Mouse (Mus musculus): ENCODE data around the gene Hs3st2.

Hs3st2 gene

DNA sequence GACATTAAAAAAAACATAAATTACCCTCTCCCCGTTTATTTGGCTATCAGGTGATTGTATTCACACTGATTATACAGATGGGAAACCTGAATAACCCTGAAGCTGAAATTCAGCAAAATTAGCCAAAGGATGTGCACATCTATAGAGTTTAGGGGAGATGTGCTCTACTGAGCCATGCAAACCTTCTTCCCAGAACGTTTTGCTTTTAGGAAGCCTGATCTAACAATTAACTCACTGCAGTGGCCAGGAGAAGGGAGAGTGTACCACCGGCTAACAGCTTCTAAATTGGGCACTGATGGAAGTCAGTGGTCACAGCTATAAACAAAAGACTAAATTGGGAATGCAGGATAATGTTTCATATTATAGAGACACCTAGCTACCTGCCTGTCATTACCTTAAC is 66.4 kb downstream of the Hs3st2 start:
- no peak for DNase-seq (ENCODE audit: low spot score in 2 of 2)

DNA sequence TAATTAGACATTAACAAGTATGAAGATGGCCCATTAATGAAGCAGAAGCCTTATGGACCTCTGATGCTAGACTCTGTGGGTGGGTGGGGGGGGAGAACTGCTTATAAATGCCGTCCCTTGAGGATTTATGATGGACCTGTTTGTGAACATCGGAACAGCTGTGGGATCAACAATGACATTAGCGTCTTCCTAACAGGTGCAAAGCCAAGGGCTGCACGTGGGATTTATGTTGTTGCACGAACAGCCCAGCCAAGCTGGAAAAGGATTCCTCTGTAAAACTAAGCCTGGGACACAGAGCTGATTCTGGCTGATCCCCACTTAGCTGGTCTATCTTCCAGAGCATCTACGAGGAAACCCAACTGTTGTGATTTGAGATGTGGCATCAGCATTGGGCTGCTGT is 69.0 kb downstream of the Hs3st2 start:
- DNase-seq (ENCODE audit: low spot score in 2 of 2) = no peak

DNA sequence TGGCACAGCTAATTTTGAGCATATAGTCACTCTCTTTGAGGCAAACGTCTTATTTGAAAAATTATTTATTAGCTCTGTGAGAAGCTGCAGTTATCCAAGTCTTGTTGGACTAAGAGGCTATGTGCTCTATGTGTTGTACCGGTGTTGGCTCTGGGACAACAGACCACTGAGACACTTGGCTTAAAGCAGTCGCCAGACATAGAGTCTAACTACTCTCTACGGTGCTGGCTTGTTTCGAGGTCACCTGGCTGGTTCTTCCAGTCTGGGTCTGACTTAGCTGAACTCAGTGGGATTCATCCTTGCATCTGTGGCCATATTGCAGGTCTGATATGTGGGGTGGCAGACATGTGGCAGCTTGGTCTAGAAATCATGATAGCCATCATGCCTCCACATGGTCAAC is 72.8 kb downstream of the Hs3st2 start:
- DNase-seq (ENCODE audit: low spot score in 2 of 2) = no peak

DNA sequence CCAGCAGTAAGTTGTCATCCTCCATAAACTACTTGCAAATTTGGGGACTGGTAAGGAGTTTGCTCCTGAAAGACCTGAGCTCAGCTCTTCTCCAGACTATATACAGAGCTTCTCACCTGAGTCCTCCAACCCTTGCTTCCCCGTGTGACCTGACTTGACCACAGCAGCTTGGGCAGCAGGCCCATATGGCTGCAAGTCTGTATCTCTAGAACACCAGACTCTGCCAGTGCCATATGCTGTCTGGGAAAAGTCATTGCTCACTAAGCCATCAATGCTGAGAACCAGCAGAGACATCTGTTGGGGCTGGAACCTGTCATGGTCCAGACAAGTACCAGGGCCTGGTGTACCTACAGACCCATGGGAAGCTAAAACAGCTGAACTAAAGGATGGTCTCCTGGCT is 73.5 kb downstream of the Hs3st2 start:
- DNase-seq (ENCODE audit: low spot score in 2 of 2) = no peak

DNA sequence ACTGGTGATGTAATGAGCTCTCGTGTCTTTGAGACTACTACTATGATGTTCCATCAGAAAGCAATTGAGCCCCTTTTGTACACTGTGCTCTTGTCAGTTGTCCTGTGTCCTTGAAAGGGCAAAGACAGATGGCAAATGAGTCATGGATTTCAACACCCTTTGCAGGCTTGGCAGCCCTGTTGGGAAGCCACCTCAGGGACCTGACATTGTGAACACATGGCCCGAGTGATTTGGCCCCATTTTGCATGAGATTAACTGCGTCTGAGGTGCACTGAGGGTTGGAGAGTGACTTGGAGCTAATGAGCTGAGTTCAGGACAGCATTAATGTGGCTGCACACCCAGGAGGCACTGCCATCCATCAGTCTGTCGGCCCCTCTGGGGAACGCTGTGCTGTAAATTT is 74.7 kb downstream of the Hs3st2 start:
- DNase-seq (ENCODE audit: low spot score in 2 of 2) = no peak

DNA sequence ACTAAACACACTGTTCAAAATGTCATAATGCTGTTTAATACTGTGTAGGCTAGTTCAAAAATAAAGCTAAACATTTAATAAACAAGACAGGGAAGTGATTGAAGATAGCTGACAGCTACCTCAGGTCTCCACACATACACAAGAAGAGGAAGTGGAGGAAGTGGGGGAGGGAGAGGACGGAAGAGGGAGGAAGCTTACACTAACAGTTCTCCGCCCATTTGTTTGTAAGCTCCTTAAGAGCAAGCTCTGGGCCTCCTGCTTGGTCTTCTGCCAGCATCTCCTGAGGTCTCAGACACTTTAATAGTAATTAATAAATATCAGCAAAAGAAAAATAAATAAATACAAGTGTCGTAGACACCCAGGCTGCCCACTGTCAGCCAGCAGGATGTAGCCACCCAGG is 77.8 kb downstream of the Hs3st2 start:
- peak; percentile 31 to 51 for DNase-seq (ENCODE audit: low spot score in 2 of 2)

DNA sequence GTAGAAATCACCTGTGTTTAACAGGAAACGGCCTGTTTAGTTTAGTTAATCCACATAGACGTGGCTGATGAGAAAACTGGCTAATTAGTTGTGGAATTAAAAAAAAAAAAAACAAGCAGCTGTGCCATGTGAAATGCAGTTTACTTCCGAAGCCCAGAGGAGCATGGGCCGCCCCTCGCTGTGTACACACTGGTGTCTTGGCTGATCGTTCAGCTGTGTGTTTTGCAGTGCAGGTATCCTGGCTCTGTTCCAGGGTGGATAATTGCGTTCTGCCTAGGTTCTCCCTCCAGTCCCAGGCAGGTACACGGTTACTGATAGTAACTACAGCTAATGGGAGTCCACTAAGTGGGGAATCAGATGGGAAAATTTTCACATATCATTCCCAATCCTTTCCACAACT is 86.6 kb downstream of the Hs3st2 start:
- no peak for DNase-seq (ENCODE audit: low spot score in 2 of 2)

DNA sequence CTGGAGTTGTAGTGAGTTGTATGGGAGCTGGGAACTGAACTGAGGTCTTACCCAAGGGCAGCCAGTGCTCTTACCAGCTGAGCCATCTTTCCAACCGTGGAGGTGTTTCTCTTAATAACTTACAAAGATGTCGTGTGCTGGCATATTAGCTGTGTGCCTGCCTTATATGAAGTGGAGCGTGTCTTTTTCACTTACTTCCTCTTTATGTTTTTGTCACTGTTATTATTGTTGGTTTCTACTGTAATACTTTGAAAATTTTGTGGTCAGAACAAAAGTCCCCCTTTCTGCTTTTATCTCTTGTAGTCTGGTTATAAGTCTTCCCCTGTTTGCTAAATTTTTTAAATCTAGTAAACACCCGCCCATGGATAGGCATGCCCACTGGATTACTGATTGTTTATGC is 88.4 kb downstream of the Hs3st2 start:
- DNase-seq (ENCODE audit: low spot score in 2 of 2) = no peak

DNA sequence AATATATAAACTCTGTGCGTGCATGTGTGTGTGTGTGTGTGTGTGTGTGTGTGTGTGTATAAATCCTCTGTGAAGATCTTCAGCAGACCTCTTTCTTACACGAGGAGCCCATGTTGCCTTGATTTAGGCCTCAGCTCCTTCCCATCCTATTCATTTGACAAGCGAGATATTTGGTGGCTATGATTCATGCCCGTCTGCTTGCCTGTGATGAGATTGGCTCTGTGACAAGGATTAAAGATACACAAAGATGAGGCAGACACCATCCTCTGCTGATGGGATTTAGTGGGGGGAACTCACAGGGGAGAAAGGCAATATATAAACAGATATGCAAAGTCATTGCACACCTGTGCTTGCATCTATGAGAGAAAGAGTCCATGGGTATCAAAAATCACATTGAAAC is 92.9 kb downstream of the Hs3st2 start:
- no peak for DNase-seq (ENCODE audit: low spot score in 2 of 2)

DNA sequence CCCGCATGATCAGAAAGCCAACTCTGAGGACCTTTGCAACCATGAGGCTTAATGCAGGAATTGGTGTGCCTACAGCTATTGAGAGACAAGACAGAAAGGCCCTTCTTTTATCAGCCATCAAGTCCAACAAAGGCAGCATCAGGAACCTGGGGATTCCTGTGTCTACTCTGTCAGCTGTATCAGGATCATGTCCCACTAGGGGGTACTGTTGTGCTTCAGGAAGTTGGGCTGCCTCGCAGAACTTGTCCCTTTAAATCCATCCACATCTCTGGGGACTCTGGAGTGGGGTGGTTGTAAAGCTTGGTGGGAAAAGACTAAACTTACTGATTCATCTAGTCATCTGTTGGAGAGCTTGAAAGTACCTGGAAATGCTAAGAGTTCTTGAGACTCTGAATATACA is 93.6 kb downstream of the Hs3st2 start:
- DNase-seq (ENCODE audit: low spot score in 2 of 2) = no peak

DNA sequence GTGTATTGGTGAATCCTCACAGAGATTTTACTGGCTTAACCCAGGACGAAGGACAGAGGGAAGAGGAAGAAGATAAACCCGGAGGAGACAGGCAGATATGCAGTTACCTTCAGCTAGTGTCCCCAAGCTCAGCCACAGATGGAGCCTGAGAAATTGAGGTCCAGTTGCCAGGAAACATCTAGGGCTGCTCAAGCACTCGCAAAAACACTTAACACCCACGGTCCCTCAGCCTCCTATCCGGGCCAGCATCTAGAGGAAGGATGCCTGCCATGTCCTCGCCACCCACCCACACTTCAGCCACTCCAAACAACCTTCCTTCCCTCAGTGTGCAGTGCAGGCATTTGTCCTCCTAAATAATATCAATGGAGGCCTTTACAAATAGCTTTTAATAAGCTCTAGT is 95.6 kb downstream of the Hs3st2 start:
- no peak for DNase-seq (ENCODE audit: low spot score in 2 of 2)

DNA sequence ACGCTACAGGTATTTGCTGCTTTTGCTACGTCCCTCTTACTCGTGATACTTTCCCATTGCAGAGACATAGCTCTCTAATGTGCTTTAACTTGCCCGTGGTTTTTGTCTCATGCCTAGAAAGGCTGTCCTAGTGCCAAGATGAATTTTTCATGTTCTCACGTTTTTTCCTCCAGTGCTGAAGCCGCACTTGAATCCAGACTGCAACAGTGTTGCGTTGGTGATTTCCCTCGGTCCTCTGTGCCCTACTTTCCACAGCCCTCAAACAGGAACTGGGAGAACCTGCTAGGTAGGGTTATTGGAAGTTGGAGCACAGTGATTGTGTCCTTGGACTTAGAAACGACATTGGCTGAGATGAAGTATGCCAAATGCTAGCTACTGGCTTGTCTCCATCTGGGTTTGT is 97.7 kb downstream of the Hs3st2 start:
- no peak for DNase-seq (ENCODE audit: low spot score in 2 of 2)

DNA sequence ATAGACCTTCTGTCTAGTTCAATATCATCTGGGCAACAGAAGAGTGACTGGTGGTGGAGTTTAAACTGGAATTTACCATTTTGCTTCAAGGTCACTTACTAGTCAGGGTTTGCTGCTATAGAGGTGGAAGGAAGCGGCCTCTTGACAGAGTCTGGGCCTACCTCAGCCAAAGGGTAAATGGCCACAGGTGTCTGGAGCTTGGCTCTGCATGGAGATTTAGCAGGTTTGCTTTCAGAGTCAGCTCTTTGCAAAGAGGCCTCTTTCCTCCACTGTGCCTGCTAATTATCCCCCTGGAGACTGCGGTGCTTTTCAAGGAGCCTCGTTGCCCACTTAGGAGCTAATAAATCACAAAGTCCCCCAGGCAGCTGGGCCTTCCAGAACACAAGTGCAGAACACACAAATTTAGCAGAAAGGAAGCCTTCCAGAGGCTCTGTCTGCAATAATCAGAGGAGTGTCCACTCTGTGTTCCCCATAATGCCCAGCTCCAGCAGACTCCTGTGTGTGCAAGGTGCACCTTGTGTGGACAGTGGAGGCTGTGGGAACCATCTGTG is 99.9 kb downstream of the Hs3st2 start:
- DNase-seq (ENCODE audit: low spot score in 2 of 2) = no peak

DNA sequence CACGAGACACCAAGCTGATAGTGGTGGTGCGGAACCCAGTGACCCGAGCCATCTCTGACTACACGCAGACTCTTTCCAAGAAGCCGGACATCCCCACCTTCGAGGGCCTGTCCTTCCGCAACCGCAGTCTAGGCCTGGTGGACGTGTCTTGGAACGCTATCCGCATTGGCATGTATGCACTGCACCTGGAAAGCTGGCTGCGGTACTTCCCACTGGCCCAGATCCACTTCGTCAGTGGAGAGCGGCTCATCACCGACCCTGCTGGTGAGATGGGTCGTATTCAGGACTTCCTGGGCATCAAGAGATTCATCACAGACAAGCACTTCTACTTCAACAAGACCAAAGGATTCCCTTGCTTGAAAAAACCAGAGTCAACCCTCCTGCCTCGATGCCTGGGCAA is 108.9 kb downstream of the Hs3st2 start:
- DNase-seq (ENCODE audit: low spot score in 2 of 2) = no peak

DNA sequence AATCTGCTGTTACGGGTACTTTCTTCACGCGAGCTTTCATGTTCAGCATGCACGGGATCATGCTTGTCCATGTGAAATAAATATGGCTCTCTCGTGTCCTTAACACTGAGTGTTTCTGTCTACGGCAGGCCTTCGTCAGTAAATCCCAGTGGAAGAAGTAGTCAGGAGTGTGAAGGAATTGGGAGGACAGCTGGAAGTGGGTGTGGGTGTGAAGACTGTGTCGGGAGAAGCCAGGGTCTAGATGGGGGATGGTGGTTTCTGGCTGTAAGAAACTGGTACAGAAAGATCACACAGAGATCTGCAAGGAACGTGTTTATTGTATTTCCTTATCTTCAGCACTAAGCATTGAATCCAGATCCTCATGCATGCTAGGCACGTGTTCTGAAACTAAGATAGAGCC is 110.0 kb downstream of the Hs3st2 start:
- DNase-seq (ENCODE audit: low spot score in 2 of 2) = no peak

DNA sequence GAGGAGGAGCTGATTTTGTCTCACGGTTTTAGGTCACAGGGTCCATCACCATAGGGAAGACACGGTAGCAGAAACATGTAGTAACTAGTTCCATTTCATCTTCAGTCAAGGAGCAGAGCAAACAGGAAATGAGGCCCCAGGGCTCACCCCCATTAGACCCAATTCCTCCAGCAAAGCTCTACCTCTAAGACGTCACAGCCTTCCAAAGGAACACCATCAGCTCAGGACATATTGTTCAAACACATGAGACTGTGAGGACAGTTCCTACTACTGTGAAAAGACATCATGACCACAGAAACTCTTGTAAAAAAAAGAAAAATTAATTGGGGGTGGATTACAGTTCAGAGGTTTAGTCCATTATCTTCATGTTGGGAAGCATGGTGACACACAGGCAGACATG is 125.1 kb downstream of the Hs3st2 start:
- DNase-seq (ENCODE audit: low spot score in 2 of 2) = no peak

DNA sequence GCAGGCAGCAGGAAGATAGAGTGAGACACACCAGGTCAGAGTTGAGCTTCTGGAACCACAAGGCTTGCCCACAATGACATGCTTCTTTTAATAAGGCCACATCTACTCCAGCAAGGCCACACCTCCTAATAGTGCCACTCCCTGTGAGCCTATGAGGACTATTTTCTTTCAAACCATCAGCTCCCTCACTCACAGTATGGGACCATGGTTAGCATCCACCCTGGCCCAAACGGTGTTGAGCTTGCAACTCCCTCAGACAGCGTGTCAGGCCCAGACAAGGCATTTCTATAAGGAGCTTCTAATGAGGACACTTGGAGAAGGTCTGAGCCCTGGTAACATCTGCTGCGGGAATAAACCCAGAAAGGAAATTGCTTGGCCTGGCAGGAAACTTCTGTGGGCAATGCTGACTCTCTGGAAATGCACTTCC is 125.5 kb downstream of the Hs3st2 start:
- DNase-seq (ENCODE audit: low spot score in 2 of 2) = peak; percentile 33 to 57

DNA sequence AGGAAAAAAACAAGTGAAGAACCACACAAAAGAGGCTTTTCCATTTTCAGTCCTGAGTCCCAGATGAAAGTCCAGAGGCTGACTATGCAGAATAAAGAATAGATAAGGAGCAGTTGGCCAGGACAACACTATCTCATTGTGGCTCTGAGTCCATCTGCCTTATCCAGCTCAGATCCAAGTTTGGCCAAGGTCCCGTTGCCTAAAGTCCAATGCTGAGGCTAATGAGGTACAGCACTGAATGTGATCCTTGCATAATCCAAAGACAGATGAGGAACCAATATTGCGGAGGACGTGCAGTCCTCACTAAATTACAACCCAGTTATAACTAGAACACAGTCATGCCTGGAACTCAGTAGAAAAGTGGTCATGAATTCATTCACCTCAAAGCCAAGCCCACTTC is 130.5 kb downstream of the Hs3st2 start:
- DNase-seq (ENCODE audit: low spot score in 2 of 2) = no peak

DNA sequence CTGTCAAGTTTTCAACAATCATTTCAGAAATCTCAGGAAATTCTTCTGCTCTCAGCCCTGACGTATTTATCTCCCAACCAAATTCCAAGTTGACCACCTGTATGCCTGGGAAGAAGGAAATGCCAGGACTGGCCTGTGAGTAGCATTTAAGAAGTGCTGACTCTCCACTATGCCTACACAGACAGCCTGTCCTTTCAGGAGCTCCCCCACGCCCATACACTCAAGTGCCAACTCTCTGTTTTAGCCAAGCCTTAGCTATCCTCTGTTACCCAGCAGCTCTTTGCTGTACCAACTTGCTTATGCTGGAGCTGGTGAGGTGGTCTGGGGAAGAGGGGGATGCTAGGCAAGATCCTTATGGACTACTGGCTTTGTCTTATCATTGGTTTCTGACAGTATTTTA is 137.4 kb downstream of the Hs3st2 start:
- no peak for DNase-seq (ENCODE audit: low spot score in 2 of 2)

DNA sequence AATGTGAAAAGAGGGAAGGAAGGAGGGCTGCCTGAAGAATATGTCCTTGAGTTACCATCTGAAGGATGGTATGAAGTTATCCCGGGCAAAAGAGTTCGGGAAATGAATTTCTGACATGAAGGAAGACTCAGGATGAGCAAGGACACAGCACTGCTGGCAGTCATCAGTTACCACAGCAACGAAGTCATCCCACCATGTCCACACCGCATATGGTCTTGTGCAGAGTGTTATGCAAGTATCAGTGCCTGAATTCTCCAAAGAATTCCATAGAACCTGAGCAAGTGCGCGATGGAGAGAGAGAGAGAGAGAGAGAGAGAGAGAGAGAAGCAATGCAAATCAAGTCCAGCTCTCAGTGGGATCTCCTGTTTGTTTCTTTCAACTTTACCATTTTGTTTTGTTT is 142.0 kb downstream of the Hs3st2 start:
- no peak for DNase-seq (ENCODE audit: low spot score in 2 of 2)

DNA sequence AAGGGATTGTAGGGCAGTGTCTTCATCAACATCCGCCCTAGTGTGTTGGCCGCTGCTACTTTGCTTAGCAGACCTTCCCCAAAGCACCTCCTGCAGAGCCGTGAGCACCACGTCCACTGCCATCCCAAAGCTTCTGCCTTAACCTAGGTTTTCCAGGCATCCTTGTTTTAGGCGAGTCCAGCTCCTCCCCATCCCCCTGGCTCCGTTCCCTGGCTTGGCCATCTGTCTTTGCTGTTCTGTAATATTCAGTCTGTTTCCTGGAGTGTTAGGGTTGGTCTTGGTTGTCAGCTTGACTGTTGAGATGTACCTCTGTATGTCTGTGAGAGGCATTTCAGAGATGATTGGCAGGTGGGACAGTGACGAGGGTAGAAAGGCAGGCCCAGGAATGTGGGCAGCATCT is 142.7 kb downstream of the Hs3st2 start:
- no peak for DNase-seq (ENCODE audit: low spot score in 2 of 2)

DNA sequence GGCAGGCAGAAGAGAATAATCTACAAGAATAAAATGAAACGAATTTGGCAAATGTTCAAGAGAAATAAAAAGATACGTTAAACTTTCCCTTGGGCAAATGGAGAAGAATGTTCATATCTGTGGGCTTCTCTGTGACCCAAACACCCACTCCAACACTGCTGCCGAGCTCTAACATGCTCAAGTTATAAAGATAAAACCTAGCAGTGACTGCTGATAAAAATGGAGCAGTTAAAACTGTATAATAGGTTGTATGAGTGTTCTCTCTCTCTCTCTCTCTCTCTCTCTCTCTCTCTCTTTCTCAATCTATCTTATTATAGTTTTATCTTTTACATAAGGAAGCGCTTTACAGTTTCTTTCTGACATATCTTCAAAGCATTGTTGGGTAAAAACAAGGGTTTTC is 144.3 kb downstream of the Hs3st2 start:
- no peak for DNase-seq (ENCODE audit: low spot score in 2 of 2)

DNA sequence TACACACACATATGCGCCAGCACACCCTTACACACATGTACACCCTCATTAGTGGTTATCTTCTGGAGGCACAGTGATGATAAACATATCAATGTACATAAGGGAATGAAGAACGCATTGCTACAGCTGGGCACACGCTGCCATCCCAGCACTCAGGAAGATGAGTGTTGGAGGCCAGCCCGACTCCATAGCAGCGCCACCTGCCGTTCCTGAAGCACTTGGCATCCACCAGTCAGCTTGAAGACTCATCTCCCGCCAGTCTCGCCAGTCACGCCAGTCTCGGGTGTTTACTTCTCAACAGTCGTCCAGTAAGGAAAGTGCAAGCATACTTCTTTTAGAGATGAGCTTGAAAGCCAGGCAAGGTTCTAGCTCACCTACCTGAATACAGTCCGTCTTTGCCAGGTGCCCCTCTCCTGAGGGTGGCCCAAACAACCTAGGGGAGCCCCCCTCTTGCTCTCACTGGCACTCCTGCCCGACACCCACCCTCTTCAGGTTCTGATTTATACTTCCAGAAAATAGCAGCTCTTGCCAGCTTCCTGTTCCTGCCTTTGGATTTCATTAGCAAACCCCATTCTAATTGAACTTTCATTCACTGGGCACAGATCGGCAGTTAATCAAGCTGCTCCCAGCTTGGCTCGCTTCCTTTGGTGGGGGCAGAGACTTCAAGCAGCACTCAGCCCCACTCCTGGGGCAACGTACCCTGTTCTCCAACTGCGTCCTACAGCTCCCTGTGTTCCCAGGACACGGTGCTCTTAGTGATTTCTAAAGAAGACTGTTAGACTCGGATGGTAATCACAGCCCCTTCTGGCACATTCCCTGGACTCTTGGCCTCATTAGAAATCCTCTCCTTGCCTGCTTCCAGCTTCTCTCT is 148.0 kb downstream of the Hs3st2 start:
- DNase-seq (ENCODE audit: low spot score in 2 of 2) = peak in 1 of 2 experiments; percentile 5

DNA sequence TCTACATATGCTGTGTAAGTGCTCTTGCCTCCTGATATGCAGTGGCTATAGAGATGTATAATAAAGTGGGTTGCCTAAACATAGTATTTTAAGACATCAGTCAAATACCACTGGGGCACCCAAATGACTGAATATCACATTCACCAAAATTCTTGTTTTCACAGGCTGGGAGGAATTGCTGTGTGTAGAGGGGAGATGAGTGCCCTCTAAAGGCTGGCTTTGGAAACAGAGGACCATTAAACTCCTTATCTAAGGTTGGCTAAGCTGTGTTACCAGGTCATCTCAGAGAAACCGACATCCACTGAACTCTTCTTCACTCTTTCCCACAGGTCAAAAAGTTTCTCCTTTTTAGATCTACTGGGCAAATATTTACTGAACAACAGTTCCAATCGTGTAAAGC is 150.8 kb downstream of the Hs3st2 start:
- DNase-seq (ENCODE audit: low spot score in 2 of 2) = no peak

Data from heart, adult 9 months (tissue).